Mouse (Mus musculus) Patski (cell line): ENCODE measurements around the gene Iqce. TPM values are rescaled to one million over a fixed set of nuclear protein-coding genes. Genes with fewer than 3 reads are reported as not detected.

Experiments used
- ATAC-seq: fragments of 100-300 bp; one replicate; pipeline ENCODE4 v1.8.0; 2021
- CTCF ChIA-PET: fragments of 350-600 bp; sonication (Branson Sonifier 250); formaldehyde crosslinking; loops from one replicate; lab custom pipeline; 2022; ENCODE audit warnings: inconsistent platforms; lab: Charles Lee
- POLR2A ChIA-PET: fragments of 350-600 bp; sonication (Branson Sonifier 250); formaldehyde crosslinking; loops from one replicate; lab custom pipeline; 2022; ENCODE audit warnings: antibody characterized with exemption, inconsistent platforms; lab: Charles Lee
- DNase-seq: peaks from one replicate; pipeline ENCODE4 v3.0.0-alpha.2; 2011; ENCODE audit warnings: low read depth, low spot score
- H3K27me3 ChIP-seq: fragments of 371-371 bp; one replicate; pipeline ENCODE4 v1.5.1; 2021
- CTCF ChIP-seq: fragments of 100-300 bp; IDR thresholded peaks from one replicate; pipeline ENCODE4 v1.5.1; 2021
- in situ Hi-C: fragments of 300-500 bp; cut with MboI; formaldehyde crosslinking; loops from 3 replicates; pipeline ENCODE4 v1.11.1; 2018; ENCODE audit warnings: low pct_unique_long_range_greater_than_20kb, mixed read lengths
- polyA plus RNA-seq: library from polyadenylated mRNA; unstranded; gene quantifications from one replicate; pipeline ENCODE4 v1.2.3, GENCODE M21; 2021

Gene Iqce
- polyA plus RNA-seq, 1 experiment from 2014 or later, result 52.6 TPM

DNA sequence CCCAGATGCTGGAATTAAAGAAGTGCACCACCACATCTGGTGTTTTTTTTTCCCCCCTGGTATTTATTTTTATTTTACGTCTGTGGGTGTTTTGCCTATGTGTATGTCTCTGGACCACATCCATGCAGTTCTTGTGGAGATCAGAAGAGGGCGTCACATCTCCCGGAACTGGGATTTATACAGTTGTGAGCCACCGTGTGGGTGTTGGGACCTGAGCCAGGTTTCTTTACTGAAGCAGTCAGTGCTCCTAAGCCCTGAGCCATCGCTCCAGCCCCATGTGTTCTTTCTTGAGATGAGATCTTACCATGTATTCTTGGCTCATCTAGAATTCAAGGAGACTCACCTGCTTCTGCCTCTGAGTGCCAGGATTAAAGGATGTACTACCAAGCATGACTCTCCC is 8.9 kb upstream of the Iqce start:
- ATAC-seq (peak; percentile 36), DNase-seq (no peak)
- POLR2A ChIA-PET, result interaction anchor here (1.5 kb wide), 1 partner anchor 40 kb away, joined by 3 read pairs; no protein-coding TSS in a partner anchor
- CTCF ChIA-PET, result no interaction called here
- in situ Hi-C loops, result no loop called here
- TF ChIP-seq CTCF, result no peak
- H3K27me3 ChIP-seq, result no peaks in the 10 kb centered on the region

DNA sequence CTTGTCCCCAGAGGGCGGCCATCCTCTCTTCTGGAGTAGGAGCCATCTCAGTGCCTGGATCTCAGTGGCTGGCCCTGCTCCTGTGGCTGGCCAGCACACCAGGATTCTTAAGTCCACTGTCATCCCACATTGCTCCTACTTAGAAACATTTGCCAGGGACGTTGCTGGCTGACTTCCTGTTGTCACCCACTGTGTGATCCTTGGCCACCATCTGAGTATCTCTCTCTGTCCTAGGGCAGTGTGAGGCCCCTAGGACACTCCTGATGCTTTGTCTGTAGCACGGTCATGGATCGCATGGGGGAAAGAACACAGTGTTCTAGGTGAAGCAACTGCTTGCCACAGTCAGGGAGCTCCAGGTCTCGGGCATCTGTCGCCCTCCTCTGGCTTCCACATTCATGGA is 8.1 kb upstream of the Iqce start:
- POLR2A ChIA-PET, result interaction anchor here (1.5 kb wide), 1 partner anchor 40 kb away, joined by 3 read pairs; no protein-coding TSS in a partner anchor

GRCm38 (mm10) chr5:140705501-140706171 is 3.5 kb upstream of the Iqce start:
- CTCF ChIA-PET, result interaction anchor here (1.1 kb wide), 1 partner anchor 9 kb away, joined by 3 read pairs; no protein-coding TSS in a partner anchor
- no peak for ATAC-seq
- H3K27me3 ChIP-seq, result no peaks in the 10 kb centered on the region
- no peak for TF ChIP-seq CTCF
- DNase-seq, result no peak
- in situ Hi-C loops, result loop anchor here (5.0 kb wide), 1 partner anchor 37 kb away; no protein-coding TSS in a partner anchor
- POLR2A ChIA-PET, result no interaction called here

More for the DNA sequence above, 8.1 kb upstream of the Iqce start:
- in situ Hi-C loops, result no loop called here
- no peak for TF ChIP-seq CTCF
- H3K27me3 ChIP-seq, result no peaks in the 10 kb centered on the region
- DNase-seq, result no peak
- ATAC-seq, result no peak
- CTCF ChIA-PET, result no interaction called here

DNA sequence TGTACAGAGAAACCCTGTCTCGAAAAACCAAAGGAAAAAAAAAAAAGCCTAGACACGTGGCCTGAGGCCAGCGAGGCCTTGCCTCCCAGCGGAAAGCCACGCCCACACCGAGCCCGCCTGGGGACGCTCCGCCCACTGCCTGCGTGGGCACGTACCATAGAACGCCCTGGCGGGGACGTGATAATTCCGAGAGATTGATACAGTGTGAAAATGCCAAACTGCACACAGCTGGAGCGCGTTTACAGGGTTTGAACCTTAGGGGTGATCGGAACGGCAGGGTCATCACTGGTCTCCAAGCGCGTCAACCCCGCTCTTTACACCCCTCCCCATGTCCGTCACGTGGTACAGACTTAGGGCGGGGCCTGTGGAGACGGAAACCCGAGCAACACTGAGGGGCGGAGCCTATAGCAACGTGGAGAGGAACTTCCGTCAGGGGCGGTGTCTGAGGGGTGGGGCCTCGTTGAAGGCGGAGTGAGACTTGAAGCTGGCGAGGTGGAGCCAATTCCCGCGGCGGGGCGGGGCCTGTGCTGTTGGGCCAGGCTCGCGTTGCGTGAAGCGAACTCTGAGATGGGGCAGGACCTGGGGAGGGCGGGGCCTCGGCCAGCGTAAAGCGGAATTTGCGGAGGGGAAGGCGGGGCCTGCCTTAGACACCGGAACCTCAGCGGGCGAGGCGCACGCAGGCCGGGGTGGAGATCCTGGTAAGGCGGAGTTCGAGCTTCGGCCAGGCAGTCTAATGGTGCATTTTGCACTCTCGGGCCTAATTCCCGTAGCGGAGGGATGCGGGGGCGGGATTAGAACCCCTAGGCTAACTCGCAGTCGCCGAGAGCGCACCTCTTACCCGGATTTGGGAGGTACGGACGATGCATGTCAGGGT is 2.4 kb upstream of the Iqce start, which contains the start of gene Brat1:
Gene Brat1, plus strand, starts transcription at position 634 of the 874 bp plus-strand sequence.
- POLR2A ChIA-PET, result no interaction called here

GRCm38 (mm10) chr5:140703480-140704377 is 1.6 kb upstream of the Iqce start:
- POLR2A ChIA-PET, result no interaction called here
- no peaks in the 10 kb centered on the region for H3K27me3 ChIP-seq
- CTCF ChIA-PET, result interaction anchor here (0.9 to 1.0 kb wide), 2 partner anchors 10 to 23 kb away, joined by 3 read pairs; no protein-coding TSS in a partner anchor
- no peak for TF ChIP-seq CTCF
- ATAC-seq, result no peak
- in situ Hi-C loops, result no loop called here
- no peak for DNase-seq

More for the DNA sequence above, 2.4 kb upstream of the Iqce start, which contains the start of gene Brat1:
- in situ Hi-C loops, result loop anchor here (5.0 kb wide), 1 partner anchor 38 kb away; no protein-coding TSS in a partner anchor
- no peaks in the 10 kb centered on the region for H3K27me3 ChIP-seq
- DNase-seq, result peak; percentile 99
- peak; percentile 84 for ATAC-seq
- TF ChIP-seq CTCF, result no peak
- CTCF ChIA-PET, result interaction anchor here (0.9 to 1.1 kb wide), 2 partner anchors 10 to 11 kb away, joined by 3 read pairs; no protein-coding TSS in a partner anchor

GRCm38 (mm10) chr5:140702618-140703175 is 519 bp upstream of the Iqce start:
- ATAC-seq (no peak), DNase-seq (no peak)
- no peaks in the 10 kb centered on the region for H3K27me3 ChIP-seq
- in situ Hi-C loops, result no loop called here
- POLR2A ChIA-PET, result no interaction called here
- CTCF ChIA-PET, result interaction anchor here (1.0 kb wide), 2 partner anchors 24 to 162 kb away, joined by 3 read pairs; no protein-coding TSS in a partner anchor
- TF ChIP-seq CTCF, result no peak

DNA sequence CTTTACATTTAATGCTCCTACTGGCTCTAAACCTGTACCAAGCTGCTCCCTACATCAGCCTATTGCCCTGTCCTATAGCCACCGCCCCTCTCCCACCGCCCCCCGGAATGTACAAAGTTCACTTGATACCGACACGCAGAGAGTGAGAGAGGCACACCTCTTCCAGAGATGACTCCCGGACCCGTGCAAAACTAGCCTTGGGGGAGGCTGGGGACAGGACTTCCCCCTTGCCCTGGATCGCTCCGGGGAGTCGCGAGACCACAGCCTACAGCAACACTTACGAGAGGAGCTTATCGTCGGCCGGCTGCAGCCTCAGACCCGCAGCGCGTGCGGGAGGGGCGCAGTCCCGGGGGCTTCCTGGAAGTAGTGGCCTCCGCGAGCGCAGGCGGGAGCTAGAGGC is 517 bp downstream of the Iqce start:
- TF ChIP-seq CTCF, result no peak
- CTCF ChIA-PET, result interaction anchor here (1.0 to 1.6 kb wide), 4 partner anchors 47 to 161 kb away, joined by 3 to 6 read pairs (median 3); no protein-coding TSS in a partner anchor
- POLR2A ChIA-PET, result interaction anchor here (1.0 to 1.4 kb wide), 3 partner anchors 8 to 128 kb away, joined by 3 to 4 read pairs (median 3); no protein-coding TSS in a partner anchor
- H3K27me3 ChIP-seq, result no peaks in the 10 kb centered on the region
- DNase-seq, result no peak
- ATAC-seq, result peak; percentile 6
- in situ Hi-C loops, result no loop called here

GRCm38 (mm10) chr5:140699776-140700175 is 2.4 kb downstream of the Iqce start:
- no peak for ATAC-seq
- in situ Hi-C loops, result no loop called here
- ChIA-PET POLR2A (no interaction called here), CTCF (no interaction called here)
- H3K27me3 ChIP-seq, result no peaks in the 10 kb centered on the region
- no peak for TF ChIP-seq CTCF
- no peak for DNase-seq

DNA sequence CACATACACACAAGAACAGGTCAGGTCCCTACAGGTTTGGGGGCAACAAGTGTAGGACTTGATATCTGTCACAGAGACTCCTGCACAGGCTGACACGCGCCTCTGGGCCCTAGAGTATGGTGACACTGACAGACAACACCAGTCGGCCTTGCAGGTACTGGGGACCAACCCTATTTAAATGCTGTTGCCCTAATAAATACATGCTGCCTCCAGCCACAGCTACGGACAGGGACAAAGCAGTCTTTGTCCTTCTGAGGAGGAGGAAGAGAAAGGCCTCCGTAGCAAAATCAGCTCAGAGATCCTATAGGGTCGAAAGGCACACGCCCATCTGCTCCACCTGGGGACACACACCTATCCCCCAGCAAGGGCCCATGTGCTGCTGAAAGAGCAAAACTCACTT is 6.2 kb downstream of the Iqce start:
- DNase-seq (no peak), ATAC-seq (no peak)
- in situ Hi-C loops, result no loop called here
- POLR2A ChIA-PET, result interaction anchor here (1.3 kb wide), 1 partner anchor 13 kb away, joined by 3 read pairs; no protein-coding TSS in a partner anchor
- CTCF ChIA-PET, result no interaction called here
- no peaks in the 10 kb centered on the region for H3K27me3 ChIP-seq
- no peak for TF ChIP-seq CTCF
